Mouse (Mus musculus) bone marrow, adult 2 months (tissue): ENCODE measurements at regions not wholly inside any gene's neighbourhood (a gene's known extent, or its start where the extent isn't known, plus 50 kb on each side); places are given as distances from the start of the nearest gene placed in this dataset.

Experiments used
- CTCF ChIP-seq: fragments of 200-500 bp; IDR thresholded peaks from 2 replicates; pipeline ENCODE4 v1.5.1; 2011; ENCODE audit warnings: low read length, control low read depth; ENCODE audit not compliant: control insufficient read depth, insufficient read depth
- POLR2A ChIP-seq: fragments of 200-500 bp; IDR thresholded peaks from 2 replicates; pipeline ENCODE4 v1.6.1; 2011; ENCODE audit warnings: low read depth, mild to moderate bottlenecking, control low read depth, low read length, borderline replicate concordance; ENCODE audit not compliant: control insufficient read depth

- TF ChIP-seq CTCF (no peak), POLR2A (no peak)
These were observed 263.4 kb downstream of the Col12a1 start for GRCm38 (mm10) chr9:79455226-79455625.
